Mouse (Mus musculus): ENCODE results near the gene Pkd1.

DNA sequence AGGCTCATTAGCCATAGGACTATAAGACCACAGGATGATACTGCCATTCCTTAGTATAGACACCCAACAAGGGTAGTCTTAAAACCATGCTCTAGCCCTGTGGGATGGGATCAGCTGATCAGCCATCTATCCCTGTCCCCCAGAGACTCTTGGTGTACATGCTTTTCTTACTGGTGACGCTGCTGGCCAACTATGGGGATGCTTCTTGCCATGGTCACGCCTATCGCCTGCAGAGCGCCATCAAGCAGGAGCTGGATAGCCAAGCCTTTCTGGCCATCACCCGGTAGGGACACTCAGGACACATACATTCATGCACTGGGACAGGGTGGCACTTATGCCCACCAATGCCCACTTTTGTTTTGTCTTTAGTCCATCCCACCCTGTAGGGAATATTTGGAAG is 42.1 kb downstream of the Pkd1 start:
- TF ChIP-seq EP300 (IDR thresholded peaks at IDR 0.05): no peak
- no peak for TF ChIP-seq CTCF (IDR thresholded peaks at IDR 0.05)
